Mouse (Mus musculus) lung, postnatal 4 days (tissue): Measurements from ENCODE around the gene Gm21095.
"Not testable (repeated sequence)": the region's sequence is repeated elsewhere in the genome, so short reads cannot be mapped to it uniquely, and the experiment has no call there.

Experiments
- DNase-seq, 2 experiments: peaks; one replicate each; pipeline ENCODE4 v3.0.0; 2021

Gm21095 gene

DNA sequence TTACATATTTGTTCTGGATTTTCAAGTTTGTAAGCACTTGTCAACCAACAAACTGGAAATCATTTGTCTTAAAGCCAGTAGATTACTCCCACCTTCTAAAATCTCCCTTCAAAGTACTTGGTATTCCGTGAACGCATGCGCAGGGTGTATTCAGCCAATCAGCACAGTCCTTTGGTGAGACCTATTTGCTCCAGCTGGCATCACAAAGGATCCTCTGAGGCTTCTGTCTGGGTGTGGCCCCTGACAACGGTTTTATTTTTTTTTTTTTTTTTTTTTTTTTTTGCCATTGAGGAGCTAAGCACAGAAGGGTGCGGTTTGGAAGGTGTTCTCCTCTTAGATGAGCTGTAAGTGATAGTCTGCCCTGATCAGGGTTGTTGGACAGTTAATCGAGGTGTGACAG, at the start of gene Gm21095:
Gene Gm21095, plus strand, starts transcription at position 301 of the 400 bp plus-strand sequence.
- DNase-seq = not testable (repeated sequence)
